Mouse (Mus musculus) induced T-regulatory cell, adult 2 months (primary cell): Measurements from ENCODE around the gene Olfr726.
A peak's percentile ranks its signal among the peaks of the same experiment; 100 is the strongest.

Experiments used
- DNase-seq: peaks from one replicate; pipeline ENCODE4 v3.0.0-alpha.2; 2012; ENCODE audit warnings: low read depth

The Olfr726 gene

DNA sequence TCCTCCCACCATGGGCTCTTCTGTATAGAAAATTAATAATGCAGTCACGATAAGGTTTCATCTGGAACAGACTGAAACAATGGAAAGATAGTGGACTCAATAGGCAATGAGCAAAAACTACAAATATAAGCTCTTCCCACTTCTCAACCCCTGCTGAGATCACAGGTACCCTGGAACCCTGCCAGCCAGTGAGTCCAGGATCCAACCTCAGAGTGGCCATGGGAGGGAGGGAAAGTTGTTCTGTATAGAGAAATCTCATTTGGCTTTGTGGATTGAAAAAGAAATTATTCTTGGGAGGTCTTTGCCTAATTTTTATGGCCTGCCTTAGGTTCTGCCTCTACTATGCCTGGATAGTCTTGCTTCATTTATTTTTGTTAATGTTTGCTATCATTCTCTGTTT lies at the start of gene Olfr726:
Olfr726 (minus strand) TSS at position 101 of the 400 bp plus-strand sequence.
- DNase-seq: no peak

DNA sequence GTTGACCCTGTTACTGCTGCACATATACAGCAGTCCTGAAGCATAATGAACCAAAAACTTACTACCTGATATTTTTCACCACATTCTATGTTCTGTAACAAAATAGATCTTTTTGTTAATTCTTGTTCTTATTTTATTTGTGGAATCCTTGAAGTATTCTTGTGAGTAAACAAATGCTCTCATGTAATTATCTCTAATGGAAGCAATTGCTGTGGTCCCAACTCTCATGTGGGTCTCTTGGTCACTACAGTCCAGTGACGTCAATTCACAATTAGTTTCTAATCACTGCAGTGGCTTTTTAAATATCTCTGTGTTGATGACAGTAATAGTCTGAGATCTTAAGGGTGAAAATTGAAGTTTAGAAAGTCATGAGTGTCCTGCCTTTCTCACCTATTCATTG lies 32.1 kb upstream of the Olfr726 start, which contains the start of gene Olfr727:
Olfr727 (plus strand) TSS at position 301 of the 400 bp plus-strand sequence.
- no peak for DNase-seq

DNA sequence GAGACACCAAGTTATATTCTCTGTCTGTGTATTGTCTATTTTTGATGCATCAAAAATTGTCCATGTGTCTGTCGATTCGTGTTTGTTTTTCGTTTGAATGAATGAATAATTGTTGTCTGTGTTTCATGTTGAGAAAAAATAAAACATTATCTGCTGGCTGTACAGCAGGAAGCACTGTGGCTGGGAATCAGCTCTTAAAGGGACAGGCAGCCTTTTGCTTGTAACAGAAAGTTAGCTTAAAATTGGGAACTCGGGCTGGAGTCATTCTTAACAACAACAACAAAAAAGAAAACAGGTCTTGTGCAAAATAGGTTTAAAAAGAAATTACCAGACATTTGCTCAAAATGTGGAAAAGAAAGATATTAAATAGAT lies 28.0 kb downstream of the Olfr726 start:
- DNase-seq: no peak

DNA sequence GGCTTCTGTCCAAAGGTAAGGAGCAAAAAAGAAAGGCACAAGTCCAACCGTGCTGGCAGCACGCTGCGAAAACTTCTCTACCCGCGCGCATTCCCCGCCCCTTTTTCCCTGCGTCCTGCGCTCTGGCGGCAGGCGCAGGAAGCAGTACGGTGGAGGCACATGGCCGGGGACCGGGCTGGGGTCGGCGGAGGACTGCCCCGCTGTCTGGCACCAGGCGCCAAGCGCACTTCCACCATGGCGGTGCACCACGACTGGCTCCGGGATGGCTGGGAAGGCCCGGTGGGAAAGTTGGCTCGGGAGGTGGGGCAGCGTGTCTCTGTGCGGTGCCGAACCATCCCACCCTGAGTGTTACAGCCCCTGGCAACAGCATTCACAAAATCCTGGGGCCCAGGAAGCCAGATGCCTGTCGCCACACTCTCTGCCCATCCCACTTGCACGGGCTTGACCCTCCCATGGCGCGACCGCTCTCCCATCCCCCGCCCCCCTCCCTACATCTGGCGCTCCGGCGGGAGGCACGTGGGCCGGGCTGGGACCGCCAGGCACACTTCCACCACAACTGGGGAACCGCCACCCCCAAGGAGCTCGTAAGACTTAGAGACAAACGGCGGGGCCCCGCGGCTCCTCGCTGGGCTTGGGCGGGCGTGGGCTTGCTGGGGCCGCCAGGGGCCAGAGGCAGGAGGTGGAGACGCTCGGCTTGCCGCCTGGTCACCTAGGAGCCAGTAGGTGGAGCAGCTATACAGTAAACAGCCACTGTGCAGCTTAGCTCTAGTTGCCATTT lies 28.6 kb downstream of the Olfr726 start:
- DNase-seq: peak; percentile 36

DNA sequence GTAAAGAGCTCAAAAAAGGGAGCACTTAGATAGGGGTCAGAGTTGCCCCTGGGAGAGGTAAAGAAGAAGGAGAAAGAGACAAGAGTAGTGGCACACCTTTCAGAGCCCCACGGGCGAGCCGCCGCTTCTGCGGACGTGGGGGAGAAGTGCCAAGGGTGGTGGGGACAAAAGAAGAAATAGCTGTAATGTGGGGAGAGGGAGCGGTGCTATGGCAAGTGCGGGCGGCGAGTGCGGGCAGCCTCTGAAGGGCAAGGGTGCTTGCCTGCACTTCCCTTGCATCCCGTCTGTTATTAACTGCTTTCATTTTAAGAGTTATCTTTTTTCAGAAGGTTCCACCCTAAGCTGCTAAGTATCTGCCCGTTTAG lies 29.2 kb downstream of the Olfr726 start:
- DNase-seq: no peak

DNA sequence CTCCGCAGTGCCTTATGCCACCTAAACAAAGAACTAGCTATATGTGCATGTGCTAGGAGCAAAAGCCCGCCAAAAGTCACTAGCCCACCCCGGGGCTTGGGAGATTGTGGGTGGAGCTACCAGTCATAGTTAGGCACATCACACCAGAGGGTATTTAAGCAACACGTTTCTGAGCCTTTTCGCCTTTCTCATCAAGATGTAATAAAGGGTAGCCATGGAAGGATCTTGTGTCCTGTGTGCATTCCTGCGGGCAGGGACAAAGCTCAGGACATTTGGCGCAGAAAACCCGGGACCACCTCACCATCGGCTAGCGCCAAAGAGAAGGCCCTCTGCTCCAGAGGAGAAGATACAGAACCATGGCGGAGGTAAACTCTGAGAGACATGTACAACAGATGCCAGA lies 29.6 kb downstream of the Olfr726 start:
- DNase-seq: no peak

DNA sequence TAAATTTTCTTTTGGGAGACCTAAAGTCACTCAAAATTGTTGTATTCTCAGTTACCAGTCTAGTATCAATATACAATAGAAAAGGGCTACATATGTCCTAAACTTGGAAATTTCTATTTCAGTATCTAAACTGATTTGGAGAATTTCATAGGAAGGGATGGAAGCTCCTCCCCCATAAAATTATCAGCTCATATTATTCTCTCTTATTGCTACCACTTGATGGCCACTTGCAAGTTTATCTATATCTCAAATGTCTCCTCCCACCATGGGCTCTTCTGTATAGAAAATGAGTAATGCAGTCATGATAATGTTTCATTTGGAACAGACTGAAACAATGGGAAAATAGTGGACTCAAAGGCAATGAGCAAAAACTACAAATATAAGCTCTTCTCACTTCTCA lies 50.5 kb downstream of the Olfr726 start, which contains the start of gene Olfr725:
Olfr725 (minus strand) TSS at position 101 of the 400 bp plus-strand sequence.
- no peak for DNase-seq
